Mouse (Mus musculus): ENCODE measurements around the gene Map3k1. TPM values are rescaled to one million over a fixed set of nuclear protein-coding genes. Genes with fewer than 3 reads are reported as not detected.
A peak's percentile ranks its signal among the peaks of the same experiment; 100 is the strongest.

Map3k1 gene
- total and polyA plus RNA-seq, 2 experiments from 2014 or later, result 6.2 to 19.2 TPM

GRCm38 (mm10) chr13:111798044-111798443 is 10.7 kb downstream of the Map3k1 start:
- Histone ChIP-seq H3K9ac (replicated peaks; ENCODE audit: low read length, poor library complexity, severe bottlenecking) (0 out of 2 replicates have a peak overlapping the region, but pooled peaks have one; percentile 19), H3K36me3 (ENCODE audit: insufficient read depth, low read length) (no peaks in the 10 kb centered on the region), H3K4me3 (ENCODE audit: low read depth, low read length) (no peak overlapping the region), H3K9me3 (ENCODE audit: low read length) (no peaks in the 10 kb centered on the region), H3K27me3 (ENCODE audit: insufficient read depth, low read length) (no peaks in the 10 kb centered on the region), H3K4me1 (ENCODE audit: insufficient read depth, low read length) (peaks cover 14% of the 10 kb centered on the region; the same call in 1 of the 2 replicates), H3K4me2 (ENCODE audit: low read depth, low read length, poor library complexity, severe bottlenecking) (no peak overlapping the region), H3K27ac (ENCODE audit: low read depth, low read length) (no peak overlapping the region)
- WGBS, result 71% methylated on average over 12 of the region's 12 CpGs
- TF ChIP-seq CTCF (IDR thresholded peaks at IDR 0.05), result no peak
- no peak for DNase-seq (ENCODE audit: low spot score)
- no peak; the same call in 1 of the 2 replicates for ATAC-seq (ENCODE audit: low FRiP score)

- Histone ChIP-seq H3K27ac (ENCODE audit: low read depth, low read length) (no peak overlapping the region), H3K4me1 (ENCODE audit: insufficient read depth, low read length) (peaks cover 19% of the 10 kb centered on the region; the same call in 1 of the 2 replicates), H3K9me3 (ENCODE audit: low read length) (no peaks in the 10 kb centered on the region), H3K27me3 (ENCODE audit: insufficient read depth, low read length) (no peaks in the 10 kb centered on the region), H3K36me3 (ENCODE audit: insufficient read depth, low read length) (no peaks in the 10 kb centered on the region), H3K9ac (replicated peaks; ENCODE audit: low read length, poor library complexity, severe bottlenecking) (no peak overlapping the region), H3K4me3 (ENCODE audit: low read depth, low read length) (no peak overlapping the region), H3K4me2 (ENCODE audit: low read depth, low read length, poor library complexity, severe bottlenecking) (0 out of 2 replicates have a peak overlapping the region, but pooled peaks have one; percentile 9)
- DNase-seq (ENCODE audit: low spot score) (peak; percentile 55), ATAC-seq (ENCODE audit: low FRiP score) (peak; percentile 46; the same call in 1 of the 2 replicates)
- 12% methylated on average over 8 of the region's 8 CpGs for WGBS
- no peak for TF ChIP-seq CTCF (IDR thresholded peaks at IDR 0.05)
These were observed 11.8 kb downstream of the Map3k1 start for GRCm38 (mm10) chr13:111797021-111797420.

GRCm38 (mm10) chr13:111796191-111796920 is 12.4 kb downstream of the Map3k1 start:
- WGBS, result 50% methylated on average over 11 of the region's 11 CpGs
- Histone ChIP-seq H3K4me2 (ENCODE audit: low read depth, low read length, poor library complexity, severe bottlenecking) (no peak overlapping the region), H3K4me1 (ENCODE audit: insufficient read depth, low read length) (peaks cover 19% of the 10 kb centered on the region; the same call in 1 of the 2 replicates), H3K27me3 (ENCODE audit: insufficient read depth, low read length) (no peaks in the 10 kb centered on the region), H3K9me3 (ENCODE audit: low read length) (no peaks in the 10 kb centered on the region), H3K4me3 (ENCODE audit: low read depth, low read length) (no peak overlapping the region), H3K36me3 (ENCODE audit: insufficient read depth, low read length) (no peaks in the 10 kb centered on the region), H3K27ac (ENCODE audit: low read depth, low read length) (no peak overlapping the region), H3K9ac (replicated peaks; ENCODE audit: low read length, poor library complexity, severe bottlenecking) (no peak overlapping the region)
- no peak for TF ChIP-seq CTCF (IDR thresholded peaks at IDR 0.05)
- DNase-seq (ENCODE audit: low spot score) (peak; percentile 42), ATAC-seq (ENCODE audit: low FRiP score) (no peak)

GRCm38 (mm10) chr13:111792975-111793287 is 15.9 kb downstream of the Map3k1 start:
- Histone ChIP-seq H3K27ac (ENCODE audit: low read depth, low read length) (no peak overlapping the region), H3K4me3 (ENCODE audit: low read depth, low read length) (no peak overlapping the region), H3K9me3 (ENCODE audit: low read length) (no peaks in the 10 kb centered on the region), H3K4me1 (ENCODE audit: insufficient read depth, low read length) (peaks cover 23% of the 10 kb centered on the region), H3K27me3 (ENCODE audit: insufficient read depth, low read length) (no peaks in the 10 kb centered on the region), H3K36me3 (ENCODE audit: insufficient read depth, low read length) (no peaks in the 10 kb centered on the region), H3K9ac (replicated peaks; ENCODE audit: low read length, poor library complexity, severe bottlenecking) (no peak overlapping the region), H3K4me2 (ENCODE audit: low read depth, low read length, poor library complexity, severe bottlenecking) (no peak overlapping the region)
- DNase-seq (ENCODE audit: low spot score) (no peak), ATAC-seq (ENCODE audit: low FRiP score) (no peak)
- WGBS, result 90% methylated on average over 14 of the region's 14 CpGs
- TF ChIP-seq CTCF (IDR thresholded peaks at IDR 0.05), result no peak

- Histone ChIP-seq H3K4me2 (ENCODE audit: low read depth, low read length, poor library complexity, severe bottlenecking) (no peak overlapping the region), H3K9me3 (ENCODE audit: low read length) (no peaks in the 10 kb centered on the region), H3K27ac (ENCODE audit: low read depth, low read length) (no peak overlapping the region), H3K27me3 (ENCODE audit: insufficient read depth, low read length) (no peaks in the 10 kb centered on the region), H3K4me1 (ENCODE audit: insufficient read depth, low read length) (peaks cover 20% of the 10 kb centered on the region), H3K36me3 (ENCODE audit: insufficient read depth, low read length) (no peaks in the 10 kb centered on the region), H3K4me3 (ENCODE audit: low read depth, low read length) (no peak overlapping the region), H3K9ac (replicated peaks; ENCODE audit: low read length, poor library complexity, severe bottlenecking) (no peak overlapping the region)
- WGBS, result 69% methylated on average over 16 of the region's 16 CpGs
- no peak; the same call in 1 of the 2 replicates for ATAC-seq (ENCODE audit: low FRiP score)
- DNase-seq (ENCODE audit: low spot score), result peak; percentile 61
- TF ChIP-seq CTCF (IDR thresholded peaks at IDR 0.05), result no peak
These were observed 16.4 kb downstream of the Map3k1 start for GRCm38 (mm10) chr13:111792130-111792974.

GRCm38 (mm10) chr13:111791596-111791995 is 17.2 kb downstream of the Map3k1 start:
- Histone ChIP-seq H3K9me3 (ENCODE audit: low read length) (no peaks in the 10 kb centered on the region), H3K4me2 (ENCODE audit: low read depth, low read length, poor library complexity, severe bottlenecking) (no peak overlapping the region), H3K4me3 (ENCODE audit: low read depth, low read length) (no peak overlapping the region), H3K36me3 (ENCODE audit: insufficient read depth, low read length) (no peaks in the 10 kb centered on the region), H3K27ac (ENCODE audit: low read depth, low read length) (no peak overlapping the region), H3K9ac (replicated peaks; ENCODE audit: low read length, poor library complexity, severe bottlenecking) (no peak overlapping the region), H3K4me1 (ENCODE audit: insufficient read depth, low read length) (peaks cover 20% of the 10 kb centered on the region), H3K27me3 (ENCODE audit: insufficient read depth, low read length) (no peaks in the 10 kb centered on the region)
- ATAC-seq (ENCODE audit: low FRiP score) (no peak), DNase-seq (ENCODE audit: low spot score) (no peak)
- 88% methylated on average over 11 of the region's 11 CpGs for WGBS
- TF ChIP-seq CTCF (IDR thresholded peaks at IDR 0.05), result no peak
